Mouse (Mus musculus): ENCODE results near the gene Ccdc180.

- TF ChIP-seq CTCF (IDR thresholded peaks at IDR 0.05; ENCODE audit: low read depth, low read length) (no peak), POLR2AphosphoS5 (IDR thresholded peaks at IDR 0.05; ENCODE audit: insufficient replicate concordance, low read depth, low read length) (no peak), TAL1 (conservative IDR thresholded peaks at IDR 0.05; ENCODE audit: low read depth, low read length) (no peak), GATA1 (IDR thresholded peaks at IDR 0.05; ENCODE audit: borderline replicate concordance, low read length) (no peak), GATA2 (IDR thresholded peaks at IDR 0.05; ENCODE audit: borderline replicate concordance, low read depth, low read length) (no peak)
Measured at GRCm38 (mm10) chr4:45998536-45998935, 108.4 kb downstream of the Ccdc180 start.

All from G1E (cell line).